8 mouse cellular contexts compared by ENCODE assay signal in genomic region chr7:130546421-130546790, GRCm38 (mm10). TPM values are rescaled to one million over a fixed set of nuclear protein-coding genes. Genes with fewer than 3 reads are reported as not detected.
DNase-seq lines count a peak whose midpoint lies in the region; ATAC-seq and TF ChIP-seq lines count a peak whose summit lies in the region.

No protein-coding gene starts in this region.

- H3K4me1 ChIP-seq in kidney, embryonic 14.5 days (ENCODE audit: control insufficient read depth, insufficient read depth, low read length): peaks cover 9% of the 10 kb centered on the region
- H3K4me1 ChIP-seq in bone marrow, adult 2 months (ENCODE audit: control insufficient read depth, insufficient read depth, low read length): no peaks in the 10 kb centered on the region; the same call in 1 of the 2 replicates
- H3K4me1 ChIP-seq in hindbrain, embryonic 12.5 days: peaks cover 16% of the 10 kb centered on the region
- H3K4me1 ChIP-seq in midbrain, embryonic 11.5 days (ENCODE audit: control insufficient read depth, insufficient read depth, low read length): peaks cover 12% of the 10 kb centered on the region

- 7% methylated on average over 7 of the region's 7 CpGs for WGBS in kidney, embryonic 14.5 days
- under 1% methylated on average over 7 of the region's 7 CpGs for WGBS in bone marrow, adult 2 months
- 11% methylated on average over 7 of the region's 7 CpGs for WGBS in hindbrain, embryonic 12.5 days
- 7% methylated on average over 7 of the region's 7 CpGs for WGBS in midbrain, embryonic 11.5 days

- H3K9ac ChIP-seq in kidney, embryonic 14.5 days (ENCODE audit: low read depth, low read length): peak overlapping the region; percentile 99
- H3K9ac ChIP-seq in hindbrain, embryonic 12.5 days: peak overlapping the region; percentile 92
- peak overlapping the region; percentile 97 for H3K9ac ChIP-seq in midbrain, embryonic 11.5 days (ENCODE audit: low read length)

- peak overlapping the region; percentile 100 for H3K27ac ChIP-seq in kidney, embryonic 14.5 days (ENCODE audit: low read depth, low read length)
- H3K27ac ChIP-seq in bone marrow, adult 2 months (ENCODE audit: control insufficient read depth, insufficient read depth, low read depth, low read length, poor library complexity): peak overlapping the region; percentile 98
- peak overlapping the region; percentile 98 for H3K27ac ChIP-seq in hindbrain, embryonic 12.5 days
- peak overlapping the region; percentile 98 for H3K27ac ChIP-seq in midbrain, embryonic 11.5 days (ENCODE audit: low read depth, low read length)

- no peaks in the 10 kb centered on the region for H3K27me3 ChIP-seq in kidney, embryonic 14.5 days (ENCODE audit: control insufficient read depth, insufficient read depth, low read length)
- no peaks in the 10 kb centered on the region for H3K27me3 ChIP-seq in hindbrain, embryonic 12.5 days
- H3K27me3 ChIP-seq in midbrain, embryonic 11.5 days (ENCODE audit: control insufficient read depth, insufficient read depth, low read length): no peaks in the 10 kb centered on the region

- TF ChIP-seq POLR2A in bone marrow, adult 2 months (IDR thresholded peaks at IDR 0.05; ENCODE audit: borderline replicate concordance, control insufficient read depth, low read depth, low read length): no peak

- H3K36me3 ChIP-seq in kidney, embryonic 14.5 days (ENCODE audit: control insufficient read depth, insufficient read depth, low read length): peaks cover 38% of the 10 kb centered on the region
- H3K36me3 ChIP-seq in hindbrain, embryonic 12.5 days: peaks cover 29% of the 10 kb centered on the region
- H3K36me3 ChIP-seq in midbrain, embryonic 11.5 days (ENCODE audit: control insufficient read depth, insufficient read depth, low read length): peaks cover 15% of the 10 kb centered on the region; the same call in 1 of the 2 replicates

- no peaks in the 10 kb centered on the region; the same call in 1 of the 2 replicates for H3K9me3 ChIP-seq in kidney, embryonic 14.5 days (ENCODE audit: control insufficient read depth, low read length)
- no peaks in the 10 kb centered on the region for H3K9me3 ChIP-seq in hindbrain, embryonic 12.5 days (replicated peaks)
- H3K9me3 ChIP-seq in midbrain, embryonic 11.5 days (ENCODE audit: control insufficient read depth, low read length): no peaks in the 10 kb centered on the region

- peak overlapping the region; percentile 88 for H3K4me2 ChIP-seq in kidney, embryonic 14.5 days (replicated peaks; ENCODE audit: low read depth, low read length)
- H3K4me2 ChIP-seq in hindbrain, embryonic 12.5 days (replicated peaks): peak overlapping the region; percentile 75
- peak overlapping the region; percentile 92 for H3K4me2 ChIP-seq in midbrain, embryonic 11.5 days

- no peak for ATAC-seq in kidney, embryonic 14.5 days (ENCODE audit: low FRiP score, low TSS enrichment)
- no peak for ATAC-seq in hindbrain, embryonic 12.5 days (ENCODE audit: low FRiP score)
- ATAC-seq in midbrain, embryonic 11.5 days (ENCODE audit: low FRiP score): no peak

- no peak for TF ChIP-seq CTCF in bone marrow, adult 2 months (IDR thresholded peaks at IDR 0.05; ENCODE audit: control insufficient read depth, insufficient read depth, low read length)

- H3K4me3 ChIP-seq in kidney, embryonic 14.5 days (ENCODE audit: low read length): peak overlapping the region; percentile 94
- H3K4me3 ChIP-seq in bone marrow, adult 2 months (replicated peaks; ENCODE audit: control insufficient read depth, low read depth, low read length): peak overlapping the region; percentile 97
- peak overlapping the region; percentile 89 for H3K4me3 ChIP-seq in hindbrain, embryonic 12.5 days
- H3K4me3 ChIP-seq in midbrain, embryonic 11.5 days (ENCODE audit: low read depth, low read length): peak overlapping the region; percentile 85

- no peak for DNase-seq in kidney, postnatal 14 days
- DNase-seq in midbrain, embryonic 11.5 days (ENCODE audit: low spot score, missing footprints): no peak
- no peak for DNase-seq in cerebellum, adult 9-11 months
- DNase-seq in cerebellum, postnatal 36 days: no peak
- DNase-seq in adrenal gland, postnatal 4 days (ENCODE audit: low spot score in 2 of 2): no peak

RNA-seq across cellular contexts. Expression of gene Ate1, which starts 26.2 kb away (rescaled TPM):
- polyA plus RNA-seq in kidney, embryonic 14.5 days (2014; fragmentation: Nextera tagmentation; extraction: Ambion mirVana): 74.1 and 75.4 TPM in 2 replicates
- 11.9 and 13.7 TPM in 2 replicates for polyA plus RNA-seq in bone marrow, adult 2 months (2011; ENCODE audit: insufficient read depth, insufficient read length, low replicate concordance, missing spikeins)
- 59.5 and 71.2 TPM in 2 replicates for polyA plus RNA-seq in hindbrain, embryonic 12.5 days (2016; fragmentation: Nextera tagmentation; extraction: Ambion mirVana)
- polyA plus RNA-seq in midbrain, embryonic 11.5 days (2014; fragmentation: Nextera tagmentation; extraction: Ambion mirVana): 54.8 and 57.1 TPM in 2 replicates
- 10 to 100 TPM; 42.7 to 44.9 TPM for total RNA-seq in adrenal gland, postnatal 4 days (2021)

RNA-seq across cellular contexts. Expression of gene Nsmce4a, which starts 26.5 kb away (rescaled TPM):
- 228 and 242 TPM in 2 replicates for polyA plus RNA-seq in kidney, embryonic 14.5 days (2014; fragmentation: Nextera tagmentation; extraction: Ambion mirVana)
- polyA plus RNA-seq in bone marrow, adult 2 months (2011; ENCODE audit: insufficient read depth, insufficient read length, low replicate concordance, missing spikeins): 63.4 and 84.2 TPM in 2 replicates
- 132 and 145 TPM in 2 replicates for polyA plus RNA-seq in hindbrain, embryonic 12.5 days (2016; fragmentation: Nextera tagmentation; extraction: Ambion mirVana)
- 223 and 239 TPM in 2 replicates for polyA plus RNA-seq in midbrain, embryonic 11.5 days (2014; fragmentation: Nextera tagmentation; extraction: Ambion mirVana)
- total RNA-seq in adrenal gland, postnatal 4 days (2021): 100 to 1,000 TPM in 1 of 2 experiments, 10 to 100 TPM in 1; 96.3 to 100 TPM

RNA-seq across cellular contexts. Expression of gene Tacc2, which starts 30.8 kb away (rescaled TPM):
- 24.4 and 41.5 TPM in 2 replicates for polyA plus RNA-seq in kidney, embryonic 14.5 days (2014; fragmentation: Nextera tagmentation; extraction: Ambion mirVana)
- polyA plus RNA-seq in bone marrow, adult 2 months (2011; ENCODE audit: insufficient read depth, insufficient read length, low replicate concordance, missing spikeins): 4.4 and 12.0 TPM in 2 replicates
- 69.4 and 75.5 TPM in 2 replicates for polyA plus RNA-seq in hindbrain, embryonic 12.5 days (2016; fragmentation: Nextera tagmentation; extraction: Ambion mirVana)
- polyA plus RNA-seq in midbrain, embryonic 11.5 days (2014; fragmentation: Nextera tagmentation; extraction: Ambion mirVana): 45.8 and 47.3 TPM in 2 replicates
- 10 to 100 TPM; 50.8 to 55.8 TPM for total RNA-seq in adrenal gland, postnatal 4 days (2021)
